Mouse (Mus musculus) hindbrain, embryonic 14.5 days (tissue): ENCODE results near the gene Tpsg1. TPM values are rescaled to one million over a fixed set of nuclear protein-coding genes. Genes with fewer than 3 reads are reported as not detected.

Source experiments
- polyA plus RNA-seq: library from polyadenylated mRNA; unstranded; fragments of >200 nt; fragmentation: Nextera tagmentation; extraction: Ambion mirVana; gene quantifications from 2 replicates; pipeline ENCODE4 v1.2.1, GENCODE M21; 2014

Tpsg1 gene
- polyA plus RNA-seq, 1 experiment from 2014 or later, result 1.2 TPM

Other genes starting within 250 kb of the Tpsg1 start
- gene Ptx4, start 248.5 kb upstream of the Tpsg1 start, polyA plus RNA-seq, result not detected in 2 replicates
- 28.1 and 29.4 TPM in 2 replicates for gene Clcn7, start 235.9 kb upstream of the Tpsg1 start, polyA plus RNA-seq
- not detected in 2 replicates for gene Ccdc154, start 206.8 kb upstream of the Tpsg1 start, polyA plus RNA-seq
- not detected in 2 replicates for gene Gm38655, start 193.8 kb upstream of the Tpsg1 start, polyA plus RNA-seq
- 30.3 and 31.5 TPM in 2 replicates for gene BC003965, start 184.7 kb upstream of the Tpsg1 start, polyA plus RNA-seq
- gene Unkl, start 180.9 kb upstream of the Tpsg1 start, polyA plus RNA-seq, result 9.4 and 9.9 TPM in 2 replicates
- 90.5 and 91.1 TPM in 2 replicates for gene Gnptg, start 129.1 kb upstream of the Tpsg1 start, polyA plus RNA-seq
- 52.1 and 53.4 TPM in 2 replicates for gene Tsr3, start 129.1 kb upstream of the Tpsg1 start, polyA plus RNA-seq
- gene Baiap3, start 112.9 kb upstream of the Tpsg1 start, polyA plus RNA-seq, result 10.8 and 15.9 TPM in 2 replicates
- gene Ube2i, start 94.7 kb upstream of the Tpsg1 start, polyA plus RNA-seq, result 430 and 441 TPM in 2 replicates
- not detected in 2 replicates for gene Prss34, start 70.9 kb upstream of the Tpsg1 start, polyA plus RNA-seq
- gene Prss28, start 60.6 kb upstream of the Tpsg1 start, polyA plus RNA-seq, result not detected in 2 replicates
- gene Prss29, start 50.6 kb upstream of the Tpsg1 start, polyA plus RNA-seq, result not detected in 2 replicates
- gene Tpsab1, start 23.7 kb upstream of the Tpsg1 start, polyA plus RNA-seq, result not detected in 2 replicates
- gene Tpsb2, start 3.0 kb upstream of the Tpsg1 start, polyA plus RNA-seq, result 0.36 TPM in 1 of 2 replicates, not detected in the other
- gene Cacna1h, start 64.5 kb downstream of the Tpsg1 start, polyA plus RNA-seq, result 10.6 and 14.1 TPM in 2 replicates
- gene Tekt4, start 85.3 kb downstream of the Tpsg1 start, polyA plus RNA-seq, result 1.2 and 2.4 TPM in 2 replicates
- gene Sstr5, start 128.0 kb downstream of the Tpsg1 start, polyA plus RNA-seq, result 0.47 and 0.76 TPM in 2 replicates
- gene Sox8, start 201.4 kb downstream of the Tpsg1 start, polyA plus RNA-seq, result 18.5 and 20.1 TPM in 2 replicates
- 22.4 and 24.9 TPM in 2 replicates for gene Lmf1, start 209.8 kb downstream of the Tpsg1 start, polyA plus RNA-seq